Mouse (Mus musculus): ENCODE data around the gene Mpp6.
A peak's percentile ranks its signal among the peaks of the same experiment; 100 is the strongest.

Gene Mpp6

GRCm38 (mm10) chr6:50109757-50110378 lies at the start of gene Mpp6:
Gene Mpp6, plus strand, starts transcription at chr6:50110241.
- peak; percentile 91 to 95 for DNase-seq

GRCm38 (mm10) chr6:50066172-50066571 lies 43.9 kb upstream of the Mpp6 start:
- no peak for DNase-seq

- no peak for DNase-seq
These were observed 41.6 kb upstream of the Mpp6 start for GRCm38 (mm10) chr6:50068490-50068889.

GRCm38 (mm10) chr6:50075248-50075647 lies 34.8 kb upstream of the Mpp6 start:
- no peak for DNase-seq

- no peak for DNase-seq
These were observed 33.6 kb upstream of the Mpp6 start for GRCm38 (mm10) chr6:50076473-50076872.

- no peak for DNase-seq
These were observed 29.6 kb upstream of the Mpp6 start for GRCm38 (mm10) chr6:50080431-50080830.

GRCm38 (mm10) chr6:50085206-50085605 lies 24.8 kb upstream of the Mpp6 start:
- DNase-seq, result no peak

GRCm38 (mm10) chr6:50089333-50089732 lies 20.7 kb upstream of the Mpp6 start:
- no peak for DNase-seq

GRCm38 (mm10) chr6:50090221-50090620 lies 19.8 kb upstream of the Mpp6 start:
- peak; percentile 46 to 62 for DNase-seq

- no peak for DNase-seq
These were observed 18.4 kb upstream of the Mpp6 start for GRCm38 (mm10) chr6:50091462-50092154.

- no peak for DNase-seq
These were observed 762 bp upstream of the Mpp6 start for GRCm38 (mm10) chr6:50109201-50109756.

- peak; percentile 48 to 69 for DNase-seq
These were observed 419 bp downstream of the Mpp6 start for GRCm38 (mm10) chr6:50110379-50110941.

- no peak for DNase-seq
These were observed 1.1 kb downstream of the Mpp6 start for GRCm38 (mm10) chr6:50111111-50111655.

GRCm38 (mm10) chr6:50112775-50113174 lies 2.7 kb downstream of the Mpp6 start:
- DNase-seq, result peak; percentile 99

GRCm38 (mm10) chr6:50114280-50114679 lies 4.2 kb downstream of the Mpp6 start:
- no peak for DNase-seq

- DNase-seq, result peak in 1 of 2 experiments; percentile 5
These were observed 10.9 kb downstream of the Mpp6 start for GRCm38 (mm10) chr6:50120931-50121330.

- DNase-seq, result no peak
These were observed 12.8 kb downstream of the Mpp6 start for GRCm38 (mm10) chr6:50122835-50123234.

- DNase-seq, result no peak
These were observed 14.2 kb downstream of the Mpp6 start for GRCm38 (mm10) chr6:50124197-50124596.

GRCm38 (mm10) chr6:50126331-50126730 lies 16.3 kb downstream of the Mpp6 start:
- DNase-seq, result no peak

GRCm38 (mm10) chr6:50127536-50127935 lies 17.5 kb downstream of the Mpp6 start:
- DNase-seq, result no peak

GRCm38 (mm10) chr6:50137651-50138050 lies 27.6 kb downstream of the Mpp6 start:
- peak in 1 of 2 experiments; percentile 30 for DNase-seq

- DNase-seq, result peak in 1 of 2 experiments; percentile 5
These were observed 29.5 kb downstream of the Mpp6 start for GRCm38 (mm10) chr6:50139526-50139925.

GRCm38 (mm10) chr6:50146158-50146557 lies 36.1 kb downstream of the Mpp6 start:
- no peak for DNase-seq
